Mouse (Mus musculus) hindbrain, embryonic 11.5 days (tissue): ENCODE measurements around the gene Tlcd2. TPM values are rescaled to one million over a fixed set of nuclear protein-coding genes. Genes with fewer than 3 reads are reported as not detected.
A peak's percentile ranks its signal among the peaks of the same experiment; 100 is the strongest.

Source experiments
- ATAC-seq: fragments of 200-750 bp; cut with Nextera tagmentation; 2 replicates; pipeline ENCODE4 v1.8.0; 2017; ENCODE audit warnings: mild to moderate bottlenecking, moderate TSS enrichment, moderate library complexity; ENCODE audit not compliant: low FRiP score
- DNase-seq: peaks from one replicate; pipeline ENCODE4 v3.0.0-alpha.2; 2015; ENCODE audit warnings: low spot score
- H3K27ac ChIP-seq: fragments of 300-500 bp; sonication (generic); 2 replicates; pipeline ENCODE4 v1.5.1; 2014; ENCODE audit warnings: mild to moderate bottlenecking, low read depth, low read length
- H3K27me3 ChIP-seq: fragments of 300-500 bp; sonication (generic); 2 replicates; pipeline ENCODE4 v1.6.1; 2014; ENCODE audit warnings: mild to moderate bottlenecking, low read length, moderate library complexity, mixed read lengths; ENCODE audit not compliant: control insufficient read depth, insufficient read depth
- H3K36me3 ChIP-seq: fragments of 300-500 bp; sonication (generic); 2 replicates; pipeline ENCODE4 v1.6.1; 2014; ENCODE audit warnings: mild to moderate bottlenecking, low read length, moderate library complexity, mixed read lengths; ENCODE audit not compliant: control insufficient read depth, insufficient read depth
- H3K4me1 ChIP-seq: fragments of 300-500 bp; sonication (generic); replicated peaks from 2 replicates; pipeline ENCODE4 v1.6.1; 2014; ENCODE audit warnings: low read length, mixed read lengths; ENCODE audit not compliant: control insufficient read depth, insufficient read depth
- H3K4me2 ChIP-seq: fragments of 300-500 bp; sonication (generic); replicated peaks from 2 replicates; pipeline ENCODE4 v1.6.1; 2014; ENCODE audit warnings: mild to moderate bottlenecking, low read depth, low read length
- H3K4me3 ChIP-seq: fragments of 300-500 bp; sonication (generic); 2 replicates; pipeline ENCODE4 v1.5.1; 2014; ENCODE audit warnings: low read depth, low read length
- H3K9ac ChIP-seq: fragments of 300-500 bp; sonication (generic); 2 replicates; pipeline ENCODE4 v1.6.1; 2014; ENCODE audit warnings: low read depth, low read length
- H3K9me3 ChIP-seq: fragments of 300-500 bp; sonication (generic); 2 replicates; pipeline ENCODE4 v1.6.1; 2016; ENCODE audit warnings: low read length; ENCODE audit not compliant: control insufficient read depth
- WGBS: fragments of 180-500 bp; shearing (Covaris S2); extraction: QIAGEN DNeasy Blood & Tissue Kit; methylation state at CpG from one replicate; pipeline ENCODE4 v1.1.7; 2014; 5-methylcytosine and 5-hydroxymethylcytosine counted together
- polyA plus RNA-seq: library from polyadenylated mRNA; unstranded; fragments of >200 nt; fragmentation: Nextera tagmentation; extraction: Ambion mirVana; gene quantifications from 2 replicates; pipeline ENCODE4 v1.2.1, GENCODE M21; 2014

Tlcd2 gene
- polyA plus RNA-seq, 1 experiment from 2014 or later = 9.9 TPM

GRCm38 (mm10) chr11:75466731-75467505, 5.4 kb downstream of the Tlcd2 start:
- no peak overlapping the region for H3K27ac ChIP-seq
- DNase-seq = no peak

GRCm38 (mm10) chr11:75467512-75468215, 6.1 kb downstream of the Tlcd2 start:
- ATAC-seq (peak; percentile 76), DNase-seq (peak; percentile 51)
- peak overlapping the region; percentile 71 for H3K4me2 ChIP-seq
- H3K36me3 ChIP-seq = no peaks in the 10 kb centered on the region
- no peaks in the 10 kb centered on the region for H3K9me3 ChIP-seq
- no peak overlapping the region for H3K27ac ChIP-seq
- peak overlapping the region; percentile 31 for H3K4me3 ChIP-seq
- H3K4me1 ChIP-seq = no peaks in the 10 kb centered on the region; the same call in 1 of the 2 replicates
- H3K9ac ChIP-seq = peak overlapping the region; percentile 50
- WGBS = 17% methylated on average over 19 of the region's 19 CpGs
- H3K27me3 ChIP-seq = no peaks in the 10 kb centered on the region

More at GRCm38 (mm10) chr11:75466731-75467505, 5.4 kb downstream of the Tlcd2 start:
- H3K9me3 ChIP-seq = no peaks in the 10 kb centered on the region
- H3K4me3 ChIP-seq = no peak overlapping the region
- no peak overlapping the region for H3K4me2 ChIP-seq
- ATAC-seq = no peak
- WGBS = 93% methylated on average over 4 of the region's 4 CpGs
- no peaks in the 10 kb centered on the region for H3K36me3 ChIP-seq
- H3K4me1 ChIP-seq = peaks cover 6% of the 10 kb centered on the region
- no peaks in the 10 kb centered on the region for H3K27me3 ChIP-seq
- no peak overlapping the region for H3K9ac ChIP-seq

- Histone ChIP-seq H3K4me1 (no peaks in the 10 kb centered on the region), H3K9ac (peak overlapping the region; percentile 50), H3K27ac (no peak overlapping the region), H3K27me3 (no peaks in the 10 kb centered on the region), H3K36me3 (no peaks in the 10 kb centered on the region), H3K4me2 (peak overlapping the region; percentile 71), H3K4me3 (peak overlapping the region; percentile 31), H3K9me3 (no peaks in the 10 kb centered on the region)
- no peak for DNase-seq
- WGBS = 68% methylated on average over 7 of the region's 7 CpGs
- no peak for ATAC-seq
Measured at GRCm38 (mm10) chr11:75468410-75468809, 6.9 kb downstream of the Tlcd2 start.

DNA sequence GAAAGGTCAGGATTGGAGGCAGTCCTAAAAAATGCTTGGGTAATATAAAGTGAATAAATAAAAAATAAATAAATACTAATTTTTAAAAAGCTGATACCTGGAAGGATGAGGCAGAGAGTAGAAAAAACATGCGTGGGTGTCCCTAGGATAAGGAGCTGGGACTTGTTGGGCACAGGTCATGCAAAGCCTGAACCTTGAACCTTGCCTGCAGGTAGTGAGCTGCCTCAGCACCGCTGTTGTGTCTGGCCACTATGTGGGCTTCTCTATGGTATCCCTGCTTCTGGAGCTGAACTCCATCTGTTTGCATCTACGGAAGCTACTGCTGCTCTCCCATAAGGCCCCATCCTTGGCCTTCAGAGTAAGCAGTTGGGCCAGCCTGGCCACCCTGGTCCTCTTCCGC, 7.7 kb downstream of the Tlcd2 start:
- no peak for DNase-seq
- H3K4me3 ChIP-seq = no peak overlapping the region
- H3K9ac ChIP-seq = no peak overlapping the region
- no peak overlapping the region for H3K27ac ChIP-seq
- no peak overlapping the region for H3K4me2 ChIP-seq
- H3K36me3 ChIP-seq = no peaks in the 10 kb centered on the region
- no peaks in the 10 kb centered on the region for H3K4me1 ChIP-seq
- no peak for ATAC-seq
- H3K27me3 ChIP-seq = no peaks in the 10 kb centered on the region
- H3K9me3 ChIP-seq = no peaks in the 10 kb centered on the region
- WGBS = 93% methylated on average over 4 of the region's 4 CpGs

GRCm38 (mm10) chr11:75470675-75471074, 9.2 kb downstream of the Tlcd2 start:
- WGBS = 79% methylated on average over 3 of the region's 3 CpGs
- no peaks in the 10 kb centered on the region for H3K36me3 ChIP-seq
- no peaks in the 10 kb centered on the region for H3K4me1 ChIP-seq
- H3K4me3 ChIP-seq = no peak overlapping the region
- no peak overlapping the region for H3K9ac ChIP-seq
- H3K27ac ChIP-seq = no peak overlapping the region
- DNase-seq (no peak), ATAC-seq (no peak)
- no peaks in the 10 kb centered on the region for H3K27me3 ChIP-seq
- no peaks in the 10 kb centered on the region for H3K9me3 ChIP-seq
- H3K4me2 ChIP-seq = no peak overlapping the region

- Histone ChIP-seq H3K9me3 (no peaks in the 10 kb centered on the region), H3K4me2 (no peak overlapping the region), H3K27ac (no peak overlapping the region), H3K9ac (no peak overlapping the region), H3K4me1 (no peaks in the 10 kb centered on the region), H3K27me3 (no peaks in the 10 kb centered on the region), H3K4me3 (no peak overlapping the region), H3K36me3 (no peaks in the 10 kb centered on the region)
- ATAC-seq (no peak), DNase-seq (no peak)
- WGBS = 89% methylated on average over 11 of the region's 11 CpGs
Measured at GRCm38 (mm10) chr11:75472469-75473081, 11.1 kb downstream of the Tlcd2 start.

- 68% methylated on average over 7 of the region's 7 CpGs for WGBS
- no peaks in the 10 kb centered on the region for H3K4me1 ChIP-seq
- H3K27me3 ChIP-seq = no peaks in the 10 kb centered on the region
- DNase-seq = no peak
- H3K4me2 ChIP-seq = no peak overlapping the region
- H3K4me3 ChIP-seq = no peak overlapping the region
- H3K36me3 ChIP-seq = no peaks in the 10 kb centered on the region
- ATAC-seq = no peak
- H3K9me3 ChIP-seq = no peaks in the 10 kb centered on the region
- H3K27ac ChIP-seq = no peak overlapping the region
- no peak overlapping the region for H3K9ac ChIP-seq
Measured at GRCm38 (mm10) chr11:75473376-75473775, 11.9 kb downstream of the Tlcd2 start.

DNA sequence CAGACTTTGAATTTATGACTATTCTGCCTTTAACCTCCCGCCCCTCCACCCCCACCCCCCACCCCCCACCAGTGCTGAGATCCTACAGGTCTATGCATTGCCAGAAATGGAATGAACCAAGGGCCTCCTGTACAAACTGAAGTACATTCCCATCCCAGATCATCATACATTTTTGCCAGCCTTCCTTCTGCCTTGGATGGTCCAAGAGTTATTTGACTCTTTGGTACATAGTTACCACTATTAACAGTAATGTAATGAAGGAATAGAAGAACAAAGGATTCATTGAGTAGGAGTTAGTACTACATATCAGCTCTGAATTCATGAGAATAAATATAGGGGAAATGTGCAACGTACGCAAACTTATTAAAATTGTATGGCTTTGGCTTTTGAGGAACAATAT, 24.7 kb downstream of the Tlcd2 start:
- H3K9ac ChIP-seq = no peak overlapping the region
- 19% methylated on average over 3 of the region's 3 CpGs for WGBS
- H3K27me3 ChIP-seq = no peaks in the 10 kb centered on the region
- ATAC-seq (peak; percentile 30), DNase-seq (no peak)
- peaks cover 6% of the 10 kb centered on the region for H3K4me1 ChIP-seq
- H3K4me2 ChIP-seq = no peak overlapping the region
- H3K27ac ChIP-seq = no peak overlapping the region
- no peaks in the 10 kb centered on the region for H3K9me3 ChIP-seq
- H3K36me3 ChIP-seq = peaks cover 9% of the 10 kb centered on the region
- H3K4me3 ChIP-seq = peak overlapping the region; percentile 94; the same call in 1 of the 2 replicates
